Mouse (Mus musculus) liver, embryonic 14.5 days (tissue): ENCODE data around the gene Krcc1.

Source experiments
- CTCF ChIP-seq: IDR thresholded peaks from 2 replicates; pipeline ENCODE4 v1.5.1; 2016; ENCODE audit warnings: antibody characterized with exemption, low read depth, control low read depth
- EP300 ChIP-seq: IDR thresholded peaks from 2 replicates; pipeline ENCODE4 v1.6.1; 2016; ENCODE audit warnings: antibody characterized with exemption, low read depth

- TF ChIP-seq CTCF = no peak
- no peak for TF ChIP-seq EP300
These were observed 44.2 kb upstream of the Krcc1 start for GRCm38 (mm10) chr6:71227157-71227770.
